Mouse (Mus musculus): ENCODE results near the gene Cept1.

Gene Cept1

GRCm38 (mm10) chr3:106496996-106497395 is 50.6 kb downstream of the Cept1 start:
- ChIA-PET CTCF (no interaction called here), POLR2A (interaction anchor here in 1 of 4 experiments (1.0 to 1.1 kb wide), 2 partner anchors 18 to 561 kb away, joined by 3 read pairs; no protein-coding TSS in a partner anchor)

GRCm38 (mm10) chr3:106496045-106496721 is 51.4 kb downstream of the Cept1 start:
- ChIA-PET POLR2A (interaction anchor here in 2 of 4 experiments (0.7 to 1.6 kb wide), 4 partner anchors 17 to 560 kb away, joined by 3 to 4 read pairs (median 3); no protein-coding TSS in a partner anchor), CTCF (no interaction called here)

- CTCF ChIA-PET = no interaction called here
Measured at GRCm38 (mm10) chr3:106495346-106496044, 52.1 kb downstream of the Cept1 start.

GRCm38 (mm10) chr3:106494417-106494950 is 53.1 kb downstream of the Cept1 start:
- ChIA-PET CTCF (no interaction called here), POLR2A (interaction anchor here in 1 of 4 experiments (0.6 to 1.4 kb wide), 3 partner anchors 12 to 225 kb away, joined by 3 to 5 read pairs (median 4); partner anchors contain the start of genes Cept1 and Dram2)

More at GRCm38 (mm10) chr3:106495346-106496044, 52.1 kb downstream of the Cept1 start:
- POLR2A ChIA-PET = interaction anchor here in 2 of 4 experiments (0.6 to 1.6 kb wide), 7 partner anchors 13 to 1047 kb away, joined by 3 to 5 read pairs (median 3); partner anchors contain the start of genes Cept1 (in 1 of the 2) and Dram2 (in 1 of the 2)

- CTCF ChIA-PET = interaction anchor here in 1 of 4 experiments (0.5 kb wide), 1 partner anchor 43 kb away, joined by 3 read pairs; no protein-coding TSS in a partner anchor
- POLR2A ChIA-PET = interaction anchor here in 2 of 4 experiments (0.6 to 1.4 kb wide), 5 partner anchors 11 to 226 kb away, joined by 3 to 5 read pairs (median 3); partner anchors contain the start of genes Cept1 (in 1 of the 2) and Dram2 (in 1 of the 2)
Measured at GRCm38 (mm10) chr3:106493882-106494281, 53.7 kb downstream of the Cept1 start.

GRCm38 (mm10) chr3:106493202-106493601 is 54.4 kb downstream of the Cept1 start:
- ChIA-PET CTCF (no interaction called here), POLR2A (interaction anchor here in 2 of 4 experiments (0.8 kb wide), 2 partner anchors 39 to 54 kb away, joined by 3 read pairs; partner anchors contain the start of genes Cept1 (in 1 of the 2) and Dram2 (in 1 of the 2))

- POLR2A ChIA-PET = no interaction called here
- CTCF ChIA-PET = no interaction called here
Measured at GRCm38 (mm10) chr3:106492723-106493122, 54.9 kb downstream of the Cept1 start.

- ChIA-PET POLR2A (no interaction called here), CTCF (interaction anchor here in 1 of 4 experiments (0.7 kb wide), 1 partner anchor 41 kb away, joined by 3 read pairs; no protein-coding TSS in a partner anchor)
Measured at GRCm38 (mm10) chr3:106490239-106490638, 57.4 kb downstream of the Cept1 start.

GRCm38 (mm10) chr3:106487551-106487950 is 60.1 kb downstream of the Cept1 start:
- POLR2A ChIA-PET = no interaction called here
- CTCF ChIA-PET = no interaction called here

GRCm38 (mm10) chr3:106485810-106486209 is 61.8 kb downstream of the Cept1 start:
- ChIA-PET POLR2A (no interaction called here), CTCF (no interaction called here)

GRCm38 (mm10) chr3:106484861-106485260 is 62.7 kb downstream of the Cept1 start:
- POLR2A ChIA-PET = no interaction called here
- CTCF ChIA-PET = no interaction called here

- POLR2A ChIA-PET = interaction anchor here in 2 of 4 experiments (0.6 to 1.2 kb wide), 2 partner anchors 27 to 28 kb away, joined by 3 to 5 read pairs; no protein-coding TSS in a partner anchor
- CTCF ChIA-PET = interaction anchor here in 1 of 4 experiments (0.6 kb wide), 1 partner anchor 1461 kb away, joined by 3 read pairs; no protein-coding TSS in a partner anchor
Measured at GRCm38 (mm10) chr3:106483796-106484405, 63.7 kb downstream of the Cept1 start.

GRCm38 (mm10) chr3:106483297-106483696 is 64.3 kb downstream of the Cept1 start:
- ChIA-PET POLR2A (interaction anchor here in 2 of 4 experiments (0.6 to 1.2 kb wide), 5 partner anchors 11 to 505 kb away, joined by 3 to 5 read pairs (median 3); no protein-coding TSS in a partner anchor), CTCF (interaction anchor here in 1 of 4 experiments (0.6 kb wide), 1 partner anchor 1462 kb away, joined by 3 read pairs; no protein-coding TSS in a partner anchor)

- POLR2A ChIA-PET = interaction anchor here in 1 of 4 experiments (0.7 to 1.2 kb wide), 4 partner anchors 12 to 505 kb away, joined by 3 to 5 read pairs (median 4); no protein-coding TSS in a partner anchor
Measured at GRCm38 (mm10) chr3:106482281-106483081, 65.1 kb downstream of the Cept1 start, which contains the start of gene Dennd2d. TSS of gene Dennd2d (plus strand) at chr3:106482405.

GRCm38 (mm10) chr3:106476863-106477262 is 70.7 kb downstream of the Cept1 start:
- CTCF ChIA-PET = no interaction called here
- POLR2A ChIA-PET = no interaction called here

More at GRCm38 (mm10) chr3:106482281-106483081, 65.1 kb downstream of the Cept1 start, which contains the start of gene Dennd2d:
- CTCF ChIA-PET = interaction anchor here in 1 of 4 experiments (0.6 kb wide), 1 partner anchor 113 kb away, joined by 6 read pairs; no protein-coding TSS in a partner anchor

GRCm38 (mm10) chr3:106474210-106474609 is 73.4 kb downstream of the Cept1 start:
- ChIA-PET CTCF (no interaction called here), POLR2A (interaction anchor here in 2 of 4 experiments (0.6 to 1.8 kb wide), 2 partner anchors 75 to 1047 kb away, joined by 3 to 15 read pairs; no protein-coding TSS in a partner anchor)

- CTCF ChIA-PET = interaction anchor here in 1 of 4 experiments (0.7 kb wide), 1 partner anchor 628 kb away, joined by 3 read pairs; no protein-coding TSS in a partner anchor
- POLR2A ChIA-PET = no interaction called here
Measured at GRCm38 (mm10) chr3:106464750-106465149, 82.9 kb downstream of the Cept1 start.

GRCm38 (mm10) chr3:106462493-106462892 is 85.1 kb downstream of the Cept1 start:
- ChIA-PET POLR2A (no interaction called here), CTCF (interaction anchor here in 1 of 4 experiments (0.6 kb wide), 1 partner anchor 1303 kb away, joined by 3 read pairs; no protein-coding TSS in a partner anchor)

All from embryonic stem cell, embryonic (primary cell).